Mouse (Mus musculus) NIH3T3 (cell line): ENCODE measurements around the gene Mymx.

Source experiments
- DNase-seq: peaks from one replicate; pipeline ENCODE4 v3.0.0-alpha.2; 2012; ENCODE audit warnings: low read depth

Gene Mymx

GRCm38 (mm10) chr17:45569999-45570398 lies 31.9 kb downstream of the Mymx start:
- no peak for DNase-seq

GRCm38 (mm10) chr17:45568990-45569389 lies 32.9 kb downstream of the Mymx start:
- DNase-seq: no peak

- peak; percentile 28 for DNase-seq
These were observed 34.7 kb downstream of the Mymx start for GRCm38 (mm10) chr17:45567162-45567601.

- DNase-seq: peak; percentile 60
These were observed 35.3 kb downstream of the Mymx start for GRCm38 (mm10) chr17:45566360-45567161.

GRCm38 (mm10) chr17:45566031-45566359 lies 35.9 kb downstream of the Mymx start:
- DNase-seq: no peak

- no peak for DNase-seq
These were observed 36.8 kb downstream of the Mymx start for GRCm38 (mm10) chr17:45565103-45565502.

GRCm38 (mm10) chr17:45564531-45565084 lies 37.3 kb downstream of the Mymx start:
- peak; percentile 26 for DNase-seq

- peak; percentile 97 for DNase-seq
These were observed 38.0 kb downstream of the Mymx start, which contains the start of gene Slc35b2 for GRCm38 (mm10) chr17:45563655-45564530. Gene Slc35b2 (plus strand): TSS chr17:45563874.

GRCm38 (mm10) chr17:45563216-45563615 lies 38.7 kb downstream of the Mymx start:
- no peak for DNase-seq

GRCm38 (mm10) chr17:45559732-45560525 lies 42.0 kb downstream of the Mymx start:
- no peak for DNase-seq

- no peak for DNase-seq
These were observed 43.7 kb downstream of the Mymx start for GRCm38 (mm10) chr17:45557998-45558862.

- DNase-seq: peak; percentile 27
These were observed 44.6 kb downstream of the Mymx start for GRCm38 (mm10) chr17:45557246-45557824.

- DNase-seq: no peak
These were observed 45.2 kb downstream of the Mymx start for GRCm38 (mm10) chr17:45556514-45557245.

GRCm38 (mm10) chr17:45556107-45556489 lies 45.8 kb downstream of the Mymx start:
- DNase-seq: no peak

- DNase-seq: peak; percentile 97
These were observed 46.3 kb downstream of the Mymx start, which contains the start of gene Nfkbie for GRCm38 (mm10) chr17:45555452-45556106. Gene Nfkbie (plus strand): TSS chr17:45555703.

- no peak for DNase-seq
These were observed 47.5 kb downstream of the Mymx start for GRCm38 (mm10) chr17:45554420-45554819.

- no peak for DNase-seq
These were observed 48.8 kb downstream of the Mymx start for GRCm38 (mm10) chr17:45553065-45553464.

GRCm38 (mm10) chr17:45551816-45552451 lies 50.0 kb downstream of the Mymx start:
- DNase-seq: peak; percentile 86
